Mouse (Mus musculus) ZHBTc4 (cell line): Measurements from ENCODE around the gene Fam124b.

Experiments
- DNase-seq: peaks from one replicate; pipeline ENCODE4 v3.0.0-alpha.2; 2011; ENCODE audit warnings: low read depth, low spot score

Fam124b gene

GRCm38 (mm10) chr1:80177651-80178382, 40.5 kb downstream of the Fam124b start:
- no peak for DNase-seq

GRCm38 (mm10) chr1:80167706-80168105, 50.6 kb downstream of the Fam124b start:
- no peak for DNase-seq

- no peak for DNase-seq
Observed at GRCm38 (mm10) chr1:80166577-80166976, 51.7 kb downstream of the Fam124b start.

DNA sequence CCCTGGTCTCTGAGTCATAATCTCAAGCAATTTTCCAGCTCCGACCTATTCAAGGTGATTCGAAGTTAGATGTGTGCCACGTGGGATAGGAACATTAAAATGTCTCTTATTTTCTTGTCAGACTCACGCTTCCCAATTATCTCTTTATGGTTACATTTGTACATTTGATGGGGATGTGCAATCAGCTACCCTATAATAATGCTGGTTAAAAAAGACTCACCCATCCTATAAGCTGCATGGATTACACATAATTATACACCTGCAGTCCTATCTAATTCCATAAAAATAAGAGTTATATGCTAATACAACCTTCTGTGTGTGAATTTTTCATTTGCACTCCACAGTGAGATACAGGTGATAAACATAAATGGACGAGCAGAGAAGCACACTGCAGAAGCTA, 52.9 kb downstream of the Fam124b start:
- no peak for DNase-seq

DNA sequence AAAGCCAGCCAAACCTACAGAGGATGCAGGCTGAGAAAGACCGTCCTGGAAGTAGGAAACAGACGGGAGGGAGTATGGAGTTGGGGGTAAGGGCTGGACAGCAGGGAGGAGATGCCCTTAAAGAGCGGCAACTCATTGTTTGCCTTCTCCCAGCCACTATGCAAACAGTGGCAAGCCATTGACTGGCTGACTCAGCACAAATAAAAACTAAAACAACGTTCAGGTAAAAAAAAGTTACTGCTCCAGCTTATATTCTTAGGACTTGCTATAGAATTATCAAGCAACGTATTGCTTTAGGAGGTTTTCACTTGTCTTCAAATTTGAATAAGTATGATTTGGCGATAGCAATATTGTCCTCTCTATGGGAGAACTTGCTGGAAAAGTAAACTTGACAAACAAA, 55.3 kb downstream of the Fam124b start:
- no peak for DNase-seq

GRCm38 (mm10) chr1:80159586-80159985, 58.7 kb downstream of the Fam124b start:
- DNase-seq: no peak

DNA sequence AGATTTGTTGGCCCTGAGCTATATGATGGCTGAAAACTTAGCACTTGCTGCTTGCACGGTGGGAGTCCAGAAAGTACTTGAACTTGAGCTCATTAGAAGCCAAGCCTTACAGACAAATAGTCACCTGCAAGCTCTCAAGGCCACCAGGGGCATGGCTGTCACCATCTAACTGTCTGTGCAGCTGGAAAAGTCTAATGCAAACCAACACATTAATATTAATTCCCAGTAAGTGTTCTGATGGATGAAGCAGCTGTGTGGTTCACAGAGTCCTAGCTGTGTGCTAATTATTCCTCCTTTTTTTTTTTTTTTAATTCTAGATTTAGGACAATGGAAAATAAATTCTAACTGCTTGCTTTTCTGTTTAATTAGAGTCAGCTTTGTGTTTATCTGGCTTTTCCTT, 63.4 kb downstream of the Fam124b start:
- no peak for DNase-seq

GRCm38 (mm10) chr1:80153125-80153716, 65.1 kb downstream of the Fam124b start:
- DNase-seq: peak; percentile 63

GRCm38 (mm10) chr1:80150681-80151080, 67.6 kb downstream of the Fam124b start:
- peak; percentile 76 for DNase-seq
